Mouse (Mus musculus) T-helper 17 cell (primary cell): Measurements from ENCODE around the gene Sirt2.

ENCODE experiments used
- in situ Hi-C, 2 experiments: fragments of 300-600 bp; cut with MboI, MseI; formaldehyde crosslinking; loops; 1 replicate in 1 of 2; 2 replicates in 1 of 2; pipeline ENCODE4 v1.15.1; 2025; ENCODE audit warnings: high pct_unique_total_duplicates in 2 of 2

The Sirt2 gene

GRCm38 (mm10) chr7:28795832-28796231, 29.3 kb downstream of the Sirt2 start:
- in situ Hi-C loops, result loop anchor here (5.0 kb wide), 1 partner anchor 71 kb away; no protein-coding TSS in a partner anchor

- in situ Hi-C loops, result loop anchor here (5.0 kb wide), 1 partner anchor 71 kb away; no protein-coding TSS in a partner anchor
Observed at GRCm38 (mm10) chr7:28796562-28796975, 30.0 kb downstream of the Sirt2 start.

- in situ Hi-C loops, result loop anchor here (5.0 to 25.0 kb wide), 2 partner anchors 67 to 1612 kb away; partner anchors contain the start of genes Hcst (in 1 of the 2), Nfkbid (in 1 of the 2) and Tyrobp (in 1 of the 2)
Observed at GRCm38 (mm10) chr7:28799994-28800393, 33.5 kb downstream of the Sirt2 start.

- in situ Hi-C loops, result loop anchor here in 1 of 2 experiments (25.0 kb wide), 1 partner anchor 1611 kb away; the partner anchor contains the start of genes Hcst, Nfkbid and Tyrobp
Observed at GRCm38 (mm10) chr7:28801451-28801850, 34.9 kb downstream of the Sirt2 start.

GRCm38 (mm10) chr7:28801901-28802670, 35.6 kb downstream of the Sirt2 start:
- in situ Hi-C loops, result loop anchor here in 1 of 2 experiments (25.0 kb wide), 1 partner anchor 1610 kb away; the partner anchor contains the start of genes Hcst, Nfkbid and Tyrobp

GRCm38 (mm10) chr7:28802846-28803588, 36.5 kb downstream of the Sirt2 start:
- in situ Hi-C loops, result loop anchor here in 1 of 2 experiments (25.0 kb wide), 1 partner anchor 1609 kb away; the partner anchor contains the start of genes Hcst, Nfkbid and Tyrobp

GRCm38 (mm10) chr7:28803756-28804155, 37.2 kb downstream of the Sirt2 start:
- in situ Hi-C loops, result loop anchor here in 1 of 2 experiments (25.0 kb wide), 1 partner anchor 1609 kb away; the partner anchor contains the start of genes Hcst, Nfkbid and Tyrobp

GRCm38 (mm10) chr7:28806869-28807268, 40.3 kb downstream of the Sirt2 start:
- in situ Hi-C loops, result loop anchor here in 1 of 2 experiments (25.0 kb wide), 1 partner anchor 1605 kb away; the partner anchor contains the start of genes Hcst, Nfkbid and Tyrobp

- in situ Hi-C loops, result loop anchor here in 1 of 2 experiments (25.0 kb wide), 1 partner anchor 1605 kb away; the partner anchor contains the start of genes Hcst, Nfkbid and Tyrobp
Observed at GRCm38 (mm10) chr7:28807641-28808220, 41.2 kb downstream of the Sirt2 start.

GRCm38 (mm10) chr7:28808221-28808941, 41.8 kb downstream of the Sirt2 start, which contains the start of gene Hnrnpl:
Hnrnpl (plus strand) TSS chr7:28808541.
- in situ Hi-C loops, result loop anchor here in 1 of 2 experiments (25.0 kb wide), 1 partner anchor 1604 kb away; the partner anchor contains the start of genes Hcst, Nfkbid and Tyrobp

- in situ Hi-C loops, result loop anchor here in 1 of 2 experiments (25.0 kb wide), 1 partner anchor 1603 kb away; the partner anchor contains the start of genes Hcst, Nfkbid and Tyrobp
Observed at GRCm38 (mm10) chr7:28808957-28809393, 42.4 kb downstream of the Sirt2 start.

GRCm38 (mm10) chr7:28809401-28810089, 43.0 kb downstream of the Sirt2 start:
- in situ Hi-C loops, result loop anchor here in 1 of 2 experiments (25.0 kb wide), 1 partner anchor 1603 kb away; the partner anchor contains the start of genes Hcst, Nfkbid and Tyrobp

- in situ Hi-C loops, result loop anchor here in 1 of 2 experiments (25.0 kb wide), 1 partner anchor 1602 kb away; the partner anchor contains the start of genes Hcst, Nfkbid and Tyrobp
Observed at GRCm38 (mm10) chr7:28810107-28811066, 43.9 kb downstream of the Sirt2 start.

GRCm38 (mm10) chr7:28811228-28811627, 44.7 kb downstream of the Sirt2 start:
- in situ Hi-C loops, result loop anchor here in 1 of 2 experiments (25.0 kb wide), 1 partner anchor 1601 kb away; the partner anchor contains the start of genes Hcst, Nfkbid and Tyrobp

GRCm38 (mm10) chr7:28811640-28812275, 45.2 kb downstream of the Sirt2 start:
- in situ Hi-C loops, result loop anchor here in 1 of 2 experiments (25.0 kb wide), 1 partner anchor 1601 kb away; the partner anchor contains the start of genes Hcst, Nfkbid and Tyrobp

GRCm38 (mm10) chr7:28812436-28812835, 45.9 kb downstream of the Sirt2 start:
- in situ Hi-C loops, result loop anchor here in 1 of 2 experiments (25.0 kb wide), 1 partner anchor 1600 kb away; the partner anchor contains the start of genes Hcst, Nfkbid and Tyrobp

GRCm38 (mm10) chr7:28812949-28813348, 46.4 kb downstream of the Sirt2 start:
- in situ Hi-C loops, result loop anchor here in 1 of 2 experiments (25.0 kb wide), 1 partner anchor 1599 kb away; the partner anchor contains the start of genes Hcst, Nfkbid and Tyrobp
